Mouse (Mus musculus) erythroblast, embryonic 14.5 days (primary cell): ENCODE data around the gene Fsip1.

Source experiments
- GATA1 ChIP-seq: IDR thresholded peaks from 2 replicates; pipeline ENCODE4 v1.6.1; 2012; ENCODE audit warnings: low read length, inconsistent platforms, mixed read lengths
- TAL1 ChIP-seq: IDR thresholded peaks from 3 replicates; pipeline ENCODE4 v1.6.1; 2012; ENCODE audit warnings: low read length, inconsistent platforms, mixed read lengths

DNA sequence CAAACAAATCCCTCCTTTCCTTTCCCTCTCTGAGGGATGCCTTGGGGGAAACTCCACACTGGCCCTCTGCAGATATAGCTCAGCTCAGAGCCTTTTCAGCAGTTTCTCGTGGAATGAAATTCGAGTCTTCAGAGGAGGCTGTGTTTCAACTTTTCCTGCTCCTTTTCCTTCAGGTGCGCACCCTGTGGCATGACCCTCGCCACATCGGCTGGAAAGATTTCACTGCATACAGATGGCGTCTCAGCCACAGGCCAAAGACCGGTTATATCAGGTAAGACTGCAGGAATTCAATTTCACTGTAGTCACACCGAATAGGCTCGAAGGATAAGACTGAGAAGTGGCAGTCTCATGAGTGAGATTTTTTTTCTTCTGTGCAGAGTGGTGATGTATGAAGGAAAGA, 133.0 kb downstream of the Fsip1 start:
- TF ChIP-seq TAL1, result no peak
- no peak for TF ChIP-seq GATA1
